Mouse (Mus musculus) gastrocnemius, adult 2 months (tissue): ENCODE data around the gene Spdef. TPM values are rescaled to one million over a fixed set of nuclear protein-coding genes. Genes with fewer than 3 reads are reported as not detected.

Experiments used
- DNase-seq: peaks from one replicate; pipeline ENCODE4 v3.0.0; 2022
- H3K27ac ChIP-seq: fragments of 200-600 bp; 2 replicates; pipeline ENCODE4 v1.8.1; 2022; ENCODE audit warnings: mild to moderate bottlenecking
- H3K4me3 ChIP-seq: fragments of 200-600 bp; 2 replicates; pipeline ENCODE4 v1.8.1; 2022; ENCODE audit warnings: mild to moderate bottlenecking, moderate library complexity
- CTCF ChIP-seq: fragments of 200-600 bp; IDR thresholded peaks from 2 replicates; pipeline ENCODE4 v1.8.1; 2022; ENCODE audit warnings: antibody characterized with exemption, mild to moderate bottlenecking, moderate library complexity
- intact Hi-C: fragments of 180-260 bp; cut with DNase I; formaldehyde crosslinking; loops from one replicate; pipeline ENCODE4 v1.15.1; 2025
- total RNA-seq, 2 experiments: library from RNA; stranded (reverse); gene quantifications; 2 replicates each; pipeline ENCODE4 v1.2.3; 2021

The Spdef gene
- total RNA-seq, 2 experiments from 2014 or later, result not detected

DNA sequence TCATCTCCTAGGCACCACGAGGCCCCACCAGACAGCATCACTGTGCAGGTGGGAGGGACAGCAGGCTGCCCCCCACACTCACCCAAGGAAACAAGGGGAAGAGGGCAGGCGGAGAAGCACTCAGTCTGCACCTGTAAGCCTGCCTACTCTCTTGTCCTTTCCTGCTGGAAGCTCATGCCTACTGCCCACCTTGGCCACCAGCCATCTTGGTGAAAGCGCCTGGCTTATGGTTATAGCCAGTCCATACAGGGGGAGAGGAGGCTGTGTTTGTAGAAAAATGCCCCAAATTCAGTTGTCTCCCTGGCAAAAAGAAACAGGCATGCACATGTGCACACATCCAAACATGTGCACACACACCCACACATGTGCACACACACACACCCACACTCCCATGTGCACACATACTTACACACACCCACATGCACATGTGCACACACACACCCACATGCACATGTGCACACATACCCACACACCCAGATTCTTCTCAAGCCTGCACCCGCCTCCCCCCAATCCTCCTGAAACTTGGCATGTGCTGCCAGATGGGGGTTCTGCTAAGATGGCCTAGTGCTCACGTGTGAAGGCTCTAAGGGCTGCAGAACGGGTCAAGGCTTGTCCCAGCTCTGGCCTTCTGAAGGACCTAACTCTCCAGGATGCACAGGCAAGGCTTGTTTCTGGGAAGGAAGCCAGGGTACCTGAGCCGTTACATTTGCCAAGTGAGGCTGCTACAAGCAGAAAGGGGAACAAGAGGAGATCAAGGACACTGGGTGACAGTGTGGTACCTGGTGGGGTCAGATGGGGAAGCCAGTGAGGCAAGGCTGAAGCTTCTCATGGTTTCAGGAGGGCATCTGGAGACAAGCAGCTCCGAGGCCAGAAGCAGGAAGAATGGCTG lies 22.8 kb upstream of the Spdef start:
- H3K27ac ChIP-seq, result no peak overlapping the region
- intact Hi-C loops, result no loop called here
- no peak overlapping the region for H3K4me3 ChIP-seq
- DNase-seq, result no peak
- TF ChIP-seq CTCF, result no peak

DNA sequence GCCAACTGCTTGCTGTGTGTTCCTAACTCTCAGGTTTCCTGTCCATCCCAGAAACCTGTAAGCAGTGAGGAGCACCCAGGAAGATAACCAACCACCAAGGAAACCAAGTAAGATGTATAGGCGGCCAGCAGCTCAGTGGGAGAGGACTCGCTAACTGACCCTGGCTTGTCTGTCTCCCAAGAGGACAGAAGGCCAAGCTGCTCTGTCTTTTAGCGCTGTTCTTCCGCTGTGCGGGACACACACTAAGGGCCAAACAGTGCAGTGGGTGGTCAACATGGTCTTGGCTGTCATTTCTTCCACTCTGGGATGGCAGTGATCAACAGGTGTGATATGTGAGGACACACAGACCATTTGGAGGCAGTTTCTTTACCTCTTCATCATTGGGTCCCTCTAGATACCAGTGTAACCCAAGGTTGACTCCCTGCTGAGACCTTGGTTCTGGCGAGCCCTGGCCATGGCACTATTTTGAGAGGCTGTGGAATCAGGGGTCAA lies 21.7 kb upstream of the Spdef start:
- TF ChIP-seq CTCF, result no peak
- H3K4me3 ChIP-seq, result no peak overlapping the region
- intact Hi-C loops, result no loop called here
- DNase-seq, result peak; percentile 48
- H3K27ac ChIP-seq, result peak overlapping the region; percentile 16; the same call in 1 of the 2 replicates

DNA sequence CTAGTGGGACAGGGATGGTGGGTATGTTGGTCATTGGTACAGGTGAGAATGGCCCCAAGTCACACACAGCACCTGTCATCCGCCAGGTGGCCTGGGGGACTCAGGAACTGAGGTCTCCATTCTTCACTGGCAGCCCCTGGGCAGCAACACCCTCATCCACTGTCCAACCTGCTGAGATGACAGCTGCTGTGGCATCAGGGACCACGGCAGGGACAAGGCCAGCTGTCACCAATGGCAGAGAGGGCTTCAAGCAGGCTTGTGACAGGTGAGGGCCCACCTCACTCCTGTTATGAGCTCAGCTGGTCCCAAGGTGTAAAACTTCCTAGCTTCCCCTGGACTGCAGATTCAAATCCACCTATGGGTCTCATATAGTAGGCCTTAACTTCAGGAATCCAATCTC lies 19.4 kb upstream of the Spdef start:
- no peak overlapping the region for H3K4me3 ChIP-seq
- no peak for DNase-seq

DNA sequence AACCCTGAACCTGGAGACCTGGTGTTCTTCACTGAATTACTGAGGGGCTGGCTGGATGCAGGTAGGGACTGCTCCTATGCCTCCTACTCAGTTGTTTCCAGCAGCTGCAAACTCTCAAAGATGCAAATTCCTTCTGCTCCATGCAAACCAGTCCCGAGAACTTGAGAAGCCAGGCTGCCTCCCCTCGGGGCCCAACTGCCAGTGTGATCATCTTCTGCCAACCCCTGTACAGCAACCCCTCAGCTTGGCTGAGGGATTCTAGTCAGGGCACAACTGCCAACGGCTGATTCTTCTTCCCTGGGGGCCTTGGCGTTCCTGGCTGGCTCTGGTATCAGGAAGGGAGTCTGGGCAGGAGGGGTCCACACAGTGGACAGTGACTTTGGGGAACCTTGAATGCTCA lies 17.7 kb upstream of the Spdef start:
- no peak for TF ChIP-seq CTCF
- DNase-seq, result peak; percentile 35

More for the DNA sequence above, 19.4 kb upstream of the Spdef start:
- intact Hi-C loops, result no loop called here
- no peak overlapping the region for H3K27ac ChIP-seq
- TF ChIP-seq CTCF, result no peak

DNA sequence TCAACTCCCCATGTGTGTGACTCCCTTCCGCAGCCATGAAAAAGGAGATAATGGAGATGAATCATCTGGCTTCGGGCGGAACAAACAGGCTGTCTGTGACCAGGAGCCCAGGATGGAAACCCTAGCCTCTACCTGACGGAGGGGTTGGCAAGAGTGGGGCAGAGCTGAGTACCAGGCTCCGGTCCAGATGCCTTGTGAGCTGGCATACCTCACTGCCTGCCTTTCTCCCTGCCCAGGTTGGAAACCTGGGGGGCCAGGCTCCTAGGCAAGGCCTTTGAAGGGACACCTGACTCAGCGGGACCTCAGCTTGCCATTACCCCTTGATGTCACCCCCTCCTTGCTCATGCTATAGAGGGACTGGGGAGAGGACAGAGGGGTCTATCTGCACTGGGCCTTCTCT lies 12.2 kb upstream of the Spdef start:
- TF ChIP-seq CTCF, result no peak
- DNase-seq, result no peak
- Histone ChIP-seq H3K4me3 (no peak overlapping the region), H3K27ac (no peak overlapping the region)
- intact Hi-C loops, result no loop called here

More for the DNA sequence above, 17.7 kb upstream of the Spdef start:
- H3K4me3 ChIP-seq, result no peak overlapping the region
- no peak overlapping the region for H3K27ac ChIP-seq
- intact Hi-C loops, result no loop called here

DNA sequence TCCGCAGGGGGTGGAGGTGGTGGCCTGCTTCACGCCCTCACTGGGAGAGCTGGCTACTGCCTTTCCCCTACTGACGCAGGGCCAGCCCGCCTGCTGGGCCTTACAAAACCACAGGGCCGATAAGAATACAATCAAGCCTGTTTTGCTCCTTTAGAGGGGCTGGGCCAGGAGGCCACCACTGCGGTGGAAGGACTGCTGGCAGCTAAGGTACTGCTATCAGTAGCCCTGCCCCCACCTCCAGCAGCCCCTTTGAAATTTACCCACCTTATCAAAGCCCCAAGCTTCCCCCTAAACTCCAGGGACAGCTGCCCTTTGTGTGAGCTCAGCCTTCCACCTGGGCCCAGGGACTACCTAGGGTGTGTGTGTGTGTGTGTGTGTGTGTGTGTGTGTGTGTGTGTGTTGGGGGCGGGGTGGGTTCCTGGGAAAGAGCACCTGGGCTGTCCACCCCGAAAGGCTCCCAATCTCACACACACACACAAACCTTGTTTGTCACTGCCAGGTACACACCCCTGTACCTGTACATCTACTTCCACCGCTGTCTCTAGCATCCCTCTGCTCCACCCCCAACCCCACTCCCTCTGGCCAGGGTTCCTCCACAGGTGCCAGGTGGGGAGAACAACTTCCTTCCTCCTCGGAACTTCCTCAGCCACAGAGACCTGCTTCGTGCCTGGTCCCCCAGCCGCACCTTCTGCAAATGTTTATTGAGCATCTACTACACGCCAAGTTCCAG lies 5.8 kb upstream of the Spdef start:
- no peak for DNase-seq
- Histone ChIP-seq H3K4me3 (no peak overlapping the region), H3K27ac (no peak overlapping the region)
- intact Hi-C loops, result no loop called here
- TF ChIP-seq CTCF, result no peak

DNA sequence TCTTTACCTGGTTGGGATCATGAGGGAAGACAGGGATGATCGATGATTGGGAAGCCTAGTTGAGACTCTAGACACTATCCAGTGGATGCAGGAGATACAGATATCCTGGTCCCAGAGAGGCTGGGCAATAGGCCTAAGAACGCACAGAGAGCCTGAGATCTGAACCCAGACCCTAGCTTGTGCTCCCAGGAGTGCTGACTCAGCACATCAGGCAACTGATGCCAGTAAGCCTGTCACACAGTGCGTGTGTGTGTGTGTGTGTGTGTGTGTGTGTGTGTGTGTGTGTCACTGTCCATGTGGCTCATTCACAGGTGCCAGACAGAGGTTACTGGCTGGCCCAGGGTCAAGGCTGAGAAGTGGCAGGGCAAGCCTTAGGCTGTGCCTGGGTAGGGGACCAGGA lies 3.9 kb upstream of the Spdef start:
- intact Hi-C loops, result no loop called here

DNA sequence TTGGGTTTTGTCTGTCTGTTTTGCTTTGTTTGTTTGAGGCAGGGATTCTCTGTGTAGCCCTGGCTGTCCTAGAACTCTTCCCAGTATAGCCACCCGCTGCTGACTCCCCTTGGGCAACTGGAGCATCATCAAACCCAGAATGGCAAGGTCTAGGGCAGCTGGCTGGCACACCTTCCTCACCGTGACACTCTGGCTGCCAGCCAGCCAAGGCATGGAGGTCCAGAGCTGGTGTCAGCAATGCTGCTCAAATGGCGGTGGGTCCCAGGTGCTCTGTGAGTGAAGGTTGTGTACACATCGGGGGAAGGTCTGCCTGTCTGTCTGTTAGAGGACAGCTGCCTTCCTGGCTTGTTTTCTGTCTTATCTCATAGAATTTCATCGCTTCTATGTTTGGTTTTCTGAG lies 3.4 kb upstream of the Spdef start:
- TF ChIP-seq CTCF, result no peak
- Histone ChIP-seq H3K4me3 (no peak overlapping the region), H3K27ac (no peak overlapping the region)
- intact Hi-C loops, result no loop called here
- no peak for DNase-seq

More for the DNA sequence above, 3.9 kb upstream of the Spdef start:
- no peak for DNase-seq
- no peak for TF ChIP-seq CTCF
- no peak overlapping the region for H3K27ac ChIP-seq
- no peak overlapping the region for H3K4me3 ChIP-seq

DNA sequence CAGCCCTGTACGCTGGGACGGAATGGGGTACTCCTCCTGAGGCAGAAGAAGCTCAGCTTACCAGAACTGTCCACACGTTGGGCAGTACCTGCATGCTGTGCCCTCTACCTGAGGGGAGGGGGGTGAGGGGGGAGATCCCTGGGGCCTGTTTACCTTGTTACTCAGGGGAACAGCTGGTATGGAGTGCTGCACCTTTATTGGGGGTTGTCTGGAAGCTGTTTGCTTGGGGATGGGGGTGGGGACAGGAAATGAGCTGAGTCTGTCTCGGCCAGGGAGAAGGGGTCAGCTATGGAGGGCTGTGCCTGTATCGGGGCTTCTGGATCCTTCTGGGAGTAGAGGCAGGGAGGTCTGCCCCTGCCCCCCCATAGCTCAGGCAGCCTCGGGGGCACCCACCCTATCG lies 2.2 kb downstream of the Spdef start:
- no peak for DNase-seq
- intact Hi-C loops, result no loop called here
- no peak overlapping the region for H3K27ac ChIP-seq
- no peak for TF ChIP-seq CTCF
- H3K4me3 ChIP-seq, result no peak overlapping the region

DNA sequence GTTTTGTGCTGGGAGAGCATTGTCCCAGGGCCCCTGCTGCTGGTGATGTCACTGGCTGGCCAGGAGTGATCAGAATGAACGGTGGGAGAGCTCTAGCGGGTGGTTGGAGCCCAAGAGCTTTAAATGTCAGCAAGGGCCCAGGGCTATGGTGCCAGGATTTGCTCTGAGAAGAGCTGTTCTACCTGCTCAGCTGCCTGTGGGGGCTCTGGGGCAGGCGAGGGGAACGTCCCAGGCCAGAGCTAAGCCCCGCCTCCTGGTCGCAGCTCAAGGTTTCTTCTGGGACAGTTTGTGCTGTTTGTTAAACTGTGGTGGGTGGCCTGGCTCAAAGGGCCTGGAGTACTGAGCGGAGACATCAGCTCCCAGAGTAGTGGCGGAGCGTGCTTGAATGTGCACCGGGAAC lies 3.3 kb downstream of the Spdef start:
- no peak for TF ChIP-seq CTCF
- H3K4me3 ChIP-seq, result no peak overlapping the region
- DNase-seq, result no peak
- no peak overlapping the region for H3K27ac ChIP-seq
- intact Hi-C loops, result no loop called here

DNA sequence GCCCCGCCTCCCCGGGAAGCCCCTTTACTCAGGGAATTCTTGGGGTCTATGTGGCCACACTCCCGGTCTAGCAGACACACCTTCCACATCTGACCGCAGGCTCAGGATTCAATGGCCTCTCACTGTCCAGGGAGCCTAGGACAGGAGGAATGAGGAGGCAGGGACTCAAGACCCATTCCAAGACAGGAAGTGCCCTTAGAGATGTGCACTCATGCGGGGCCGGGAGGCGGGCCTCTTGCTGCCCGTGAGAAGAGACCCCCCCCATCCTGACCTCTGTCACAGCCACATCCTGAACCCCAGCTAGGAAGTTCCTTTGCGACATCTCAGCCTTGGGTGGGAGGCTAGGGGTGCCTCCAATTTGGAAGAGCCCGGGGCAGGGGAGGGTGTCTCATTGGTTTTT lies 3.7 kb downstream of the Spdef start:
- Histone ChIP-seq H3K27ac (no peak overlapping the region), H3K4me3 (no peak overlapping the region)
- intact Hi-C loops, result no loop called here
- no peak for TF ChIP-seq CTCF
- no peak for DNase-seq

DNA sequence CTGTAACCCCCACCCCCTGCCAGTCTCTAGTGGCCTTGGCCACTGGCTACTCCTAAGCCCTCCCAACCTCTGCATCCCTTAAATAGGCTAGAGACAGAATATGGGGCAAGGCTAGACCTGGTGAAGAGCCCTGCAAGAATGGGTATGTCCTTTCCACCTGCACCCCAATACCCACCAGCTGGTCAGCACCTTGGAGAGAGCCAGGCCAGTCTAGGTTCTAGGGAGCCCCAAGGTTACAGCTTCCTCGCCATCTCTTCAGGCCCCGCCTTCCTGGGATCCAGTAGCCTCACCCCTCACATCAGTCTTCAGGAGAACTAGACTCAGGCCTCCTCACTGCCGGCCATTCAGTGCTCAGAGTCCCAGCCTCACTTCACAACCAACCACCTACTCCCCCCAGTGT lies 4.4 kb downstream of the Spdef start:
- Histone ChIP-seq H3K4me3 (no peak overlapping the region), H3K27ac (no peak overlapping the region)
- no peak for DNase-seq
- intact Hi-C loops, result no loop called here
- no peak for TF ChIP-seq CTCF

DNA sequence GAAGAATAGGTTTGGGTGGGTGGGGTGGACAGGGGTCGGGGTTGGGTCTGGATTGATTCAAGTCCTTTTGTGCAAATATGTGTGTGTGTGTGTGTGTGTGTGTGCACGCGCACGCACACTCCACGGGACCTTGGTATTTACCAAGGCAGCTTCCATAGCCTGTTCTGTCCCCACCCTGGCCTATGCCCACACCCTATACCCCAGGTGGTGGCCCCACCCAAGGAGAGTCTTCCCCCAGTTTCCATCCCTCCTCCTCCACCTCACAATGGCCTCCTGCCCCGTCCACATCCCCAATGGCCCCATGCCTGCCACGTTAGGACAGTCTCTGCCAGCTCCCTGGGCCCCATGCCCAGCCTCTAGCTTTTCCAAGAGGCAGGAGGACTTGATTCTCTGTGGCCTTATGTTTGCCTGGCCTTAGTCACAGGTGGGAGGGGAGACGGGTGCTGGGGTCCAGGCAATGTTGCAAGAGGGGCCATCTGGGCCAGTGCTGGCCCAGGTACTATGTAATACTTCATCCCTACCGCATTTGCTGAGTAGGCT lies 7.6 kb downstream of the Spdef start:
- Histone ChIP-seq H3K27ac (no peak overlapping the region), H3K4me3 (no peak overlapping the region)
- DNase-seq, result peak; percentile 75
- TF ChIP-seq CTCF, result no peak
- intact Hi-C loops, result no loop called here
